Mouse (Mus musculus): ENCODE measurements around the gene Serpinb7.

DNA sequence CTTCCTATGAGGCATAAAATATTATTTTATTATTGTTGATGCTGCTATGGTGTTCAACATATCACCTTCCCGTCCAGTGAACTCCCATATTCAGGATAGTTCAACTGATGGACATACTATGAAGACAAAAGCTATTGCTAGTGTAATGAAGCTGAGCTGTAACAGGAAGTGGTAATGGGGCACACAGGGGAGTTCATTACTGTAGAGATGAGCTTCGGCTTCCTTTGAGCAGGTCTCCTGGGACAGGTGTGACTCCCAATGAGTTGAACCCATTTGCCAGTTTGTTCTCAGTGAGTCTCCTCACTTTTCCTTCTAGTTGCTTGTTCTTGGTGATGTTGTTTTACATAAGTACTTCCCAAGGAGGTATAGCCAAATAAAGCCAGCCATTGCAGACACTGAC, 36.1 kb downstream of the Serpinb7 start:
- TF ChIP-seq CTCF (IDR thresholded peaks at IDR 0.05; ENCODE audit: low read depth, low read length) = no peak
- no peak for TF ChIP-seq EP300 (IDR thresholded peaks at IDR 0.05; ENCODE audit: insufficient read depth, low read depth, low read length)
- no peak for TF ChIP-seq POLR2A (IDR thresholded peaks at IDR 0.05; ENCODE audit: insufficient read depth, low read length)
